Mouse (Mus musculus): ENCODE data around the gene Rpl38. TPM values are rescaled to one million over a fixed set of nuclear protein-coding genes. Genes with fewer than 3 reads are reported as not detected.
A peak's percentile ranks its signal among the peaks of the same experiment; 100 is the strongest.
"Not testable (repeated sequence)": the region's sequence is repeated elsewhere in the genome, so short reads cannot be mapped to it uniquely, and the experiment has no call there.

The Rpl38 gene
- polyA plus RNA-seq, 1 experiment from 2014 or later = 509 TPM

DNA sequence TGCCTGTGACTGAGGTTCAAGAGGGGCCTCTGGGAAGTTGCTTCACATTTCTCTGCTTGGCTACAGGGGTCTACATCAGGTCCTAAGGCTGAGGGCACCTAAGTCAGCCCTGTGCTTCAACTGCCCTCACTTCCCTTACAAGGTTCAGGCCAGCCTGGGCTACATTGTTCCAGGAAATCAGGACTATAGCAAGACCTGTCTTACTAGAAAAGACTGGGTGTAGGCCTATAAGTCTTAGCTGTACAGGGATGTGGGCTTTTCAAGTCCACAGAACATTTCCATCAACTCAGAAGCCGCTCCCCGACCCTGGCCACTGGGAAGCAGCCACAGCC, 5.4 kb downstream of the Rpl38 start:
- no peak for ATAC-seq (replicated peaks; ENCODE audit: extremely low read depth, insufficient read depth, low FRiP score)
- Histone ChIP-seq H3K4me3 (ENCODE audit: low read length) (no peak overlapping the region), H3K4me1 (ENCODE audit: control insufficient read depth, insufficient read depth, low read length) (peaks cover 34% of the 10 kb centered on the region), H3K36me3 (ENCODE audit: control insufficient read depth, insufficient read depth) (peaks cover 26% of the 10 kb centered on the region), H3K27me3 (ENCODE audit: control insufficient read depth, insufficient read depth, low read length) (no peaks in the 10 kb centered on the region), H3K9ac (ENCODE audit: low read length) (no peak overlapping the region), H3K27ac (ENCODE audit: low read length) (no peak overlapping the region), H3K4me2 (ENCODE audit: low read depth, low read length) (no peak overlapping the region), H3K9me3 (replicated peaks; ENCODE audit: control insufficient read depth, low read length) (no peaks in the 10 kb centered on the region)
- WGBS = 86% methylated on average over 2 of the region's 2 CpGs

DNA sequence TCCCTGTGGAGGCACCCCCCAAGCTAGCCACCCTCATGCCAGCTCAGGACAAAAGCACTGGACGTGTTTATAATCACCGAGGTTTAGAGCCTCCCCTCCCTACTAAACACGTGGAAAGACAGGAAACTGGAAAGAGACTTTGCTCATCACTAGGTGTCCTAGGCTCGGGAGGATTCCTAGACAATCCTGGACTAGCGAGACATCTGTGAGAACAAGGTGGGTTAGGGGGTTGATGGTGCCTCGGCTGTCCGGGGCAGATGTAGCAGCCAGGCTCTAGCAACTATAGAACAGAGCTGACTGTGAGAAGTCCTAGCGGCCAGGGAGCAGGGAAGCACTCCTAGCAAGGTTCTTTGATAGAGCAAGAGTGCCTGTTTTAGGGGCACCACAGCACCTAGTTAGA, 5.9 kb downstream of the Rpl38 start:
- H3K36me3 ChIP-seq (ENCODE audit: control insufficient read depth, insufficient read depth) = peaks cover 26% of the 10 kb centered on the region
- WGBS = 55% methylated on average over 8 of the region's 8 CpGs
- no peak overlapping the region for H3K4me3 ChIP-seq (ENCODE audit: low read length)
- no peak overlapping the region for H3K27ac ChIP-seq (ENCODE audit: low read length)
- ATAC-seq (replicated peaks; ENCODE audit: extremely low read depth, insufficient read depth, low FRiP score) = no peak
- H3K27me3 ChIP-seq (ENCODE audit: control insufficient read depth, insufficient read depth, low read length) = no peaks in the 10 kb centered on the region
- H3K9ac ChIP-seq (ENCODE audit: low read length) = no peak overlapping the region
- no peak overlapping the region for H3K4me2 ChIP-seq (ENCODE audit: low read depth, low read length)
- H3K4me1 ChIP-seq (ENCODE audit: control insufficient read depth, insufficient read depth, low read length) = peaks cover 35% of the 10 kb centered on the region
- H3K9me3 ChIP-seq (replicated peaks; ENCODE audit: control insufficient read depth, low read length) = no peaks in the 10 kb centered on the region

DNA sequence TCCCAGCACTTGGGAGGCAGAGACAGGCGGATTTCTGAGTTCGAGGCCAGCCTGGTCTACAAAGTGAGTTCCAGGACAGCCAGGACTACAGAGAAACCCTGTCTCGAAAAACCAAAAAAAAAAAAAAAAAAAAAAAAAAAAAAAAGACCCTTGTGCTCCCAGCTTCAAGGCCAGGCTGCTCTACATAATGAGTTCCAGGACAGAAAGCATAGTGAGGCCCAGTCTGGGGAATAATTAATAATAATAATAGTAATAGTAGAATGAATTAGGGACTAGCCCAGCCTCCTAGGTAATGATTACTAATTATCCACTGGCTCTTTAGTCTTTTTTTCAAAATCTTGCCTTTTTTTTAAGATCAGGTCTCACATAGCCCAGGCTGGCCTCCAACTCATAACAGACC, 6.5 kb downstream of the Rpl38 start:
- not testable (repeated sequence) for H3K27ac ChIP-seq (ENCODE audit: low read length); H3K9ac ChIP-seq (ENCODE audit: low read length); ATAC-seq (replicated peaks; ENCODE audit: extremely low read depth, insufficient read depth, low FRiP score); H3K27me3 ChIP-seq (ENCODE audit: control insufficient read depth, insufficient read depth, low read length); H3K9me3 ChIP-seq (replicated peaks; ENCODE audit: control insufficient read depth, low read length)
- 80% methylated on average over 2 of the region's 3 CpGs for WGBS
- H3K4me3 ChIP-seq (ENCODE audit: low read length) = peak overlapping the region; percentile 71
- H3K36me3 ChIP-seq (ENCODE audit: control insufficient read depth, insufficient read depth) = peaks cover 26% of the 10 kb centered on the region
- peaks cover 38% of the 10 kb centered on the region for H3K4me1 ChIP-seq (ENCODE audit: control insufficient read depth, insufficient read depth, low read length)
- H3K4me2 ChIP-seq (ENCODE audit: low read depth, low read length) = peak overlapping the region; percentile 99

DNA sequence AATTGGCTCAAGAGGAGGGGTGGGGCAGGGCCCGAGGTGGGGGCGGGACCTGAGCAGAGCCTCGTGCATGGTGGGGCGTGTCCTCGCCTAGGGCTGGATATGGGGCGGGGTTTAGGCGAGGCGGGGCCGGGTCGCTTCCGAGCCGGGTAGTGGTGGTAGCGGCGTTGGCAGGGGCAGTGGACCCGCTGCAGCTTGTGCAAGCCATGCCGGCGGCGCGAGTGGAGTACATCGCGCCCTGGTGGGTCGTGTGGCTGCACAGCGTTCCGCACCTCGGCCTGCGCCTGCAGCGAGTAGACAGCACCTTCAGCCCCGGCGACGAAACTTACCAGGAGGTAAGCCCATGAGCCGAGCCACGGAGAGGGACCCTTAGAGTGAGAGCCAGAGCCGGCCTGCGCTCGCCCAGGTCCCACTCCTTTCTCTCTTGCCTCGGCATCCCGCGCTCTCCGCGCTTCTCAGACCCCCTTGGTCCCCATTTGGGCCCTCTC, 7.1 kb downstream of the Rpl38 start, which contains the start of gene Ttyh2:
Ttyh2 (plus strand) TSS at position 91 of the 485 bp plus-strand sequence.
- peak within 1 kb of the TSS; percentile 99 for H3K4me2 ChIP-seq (ENCODE audit: low read depth, low read length)
- H3K9ac ChIP-seq (ENCODE audit: low read length) = peak within 1 kb of the TSS; percentile 82
- H3K4me3 ChIP-seq (ENCODE audit: low read length) = peak within 1 kb of the TSS; percentile 71
- no peaks in the 10 kb centered on the region for H3K27me3 ChIP-seq (ENCODE audit: control insufficient read depth, insufficient read depth, low read length)
- H3K36me3 ChIP-seq (ENCODE audit: control insufficient read depth, insufficient read depth) = peaks cover 26% of the 10 kb centered on the region
- peak within 1 kb of the TSS; percentile 55 for H3K27ac ChIP-seq (ENCODE audit: low read length)
- WGBS = under 1% methylated on average over 40 of the region's 40 CpGs
- H3K9me3 ChIP-seq (replicated peaks; ENCODE audit: control insufficient read depth, low read length) = no peaks in the 10 kb centered on the region
- peak; percentile 86 for ATAC-seq (replicated peaks; ENCODE audit: extremely low read depth, insufficient read depth, low FRiP score)
- H3K4me1 ChIP-seq (ENCODE audit: control insufficient read depth, insufficient read depth, low read length) = peaks cover 34% of the 10 kb centered on the region

DNA sequence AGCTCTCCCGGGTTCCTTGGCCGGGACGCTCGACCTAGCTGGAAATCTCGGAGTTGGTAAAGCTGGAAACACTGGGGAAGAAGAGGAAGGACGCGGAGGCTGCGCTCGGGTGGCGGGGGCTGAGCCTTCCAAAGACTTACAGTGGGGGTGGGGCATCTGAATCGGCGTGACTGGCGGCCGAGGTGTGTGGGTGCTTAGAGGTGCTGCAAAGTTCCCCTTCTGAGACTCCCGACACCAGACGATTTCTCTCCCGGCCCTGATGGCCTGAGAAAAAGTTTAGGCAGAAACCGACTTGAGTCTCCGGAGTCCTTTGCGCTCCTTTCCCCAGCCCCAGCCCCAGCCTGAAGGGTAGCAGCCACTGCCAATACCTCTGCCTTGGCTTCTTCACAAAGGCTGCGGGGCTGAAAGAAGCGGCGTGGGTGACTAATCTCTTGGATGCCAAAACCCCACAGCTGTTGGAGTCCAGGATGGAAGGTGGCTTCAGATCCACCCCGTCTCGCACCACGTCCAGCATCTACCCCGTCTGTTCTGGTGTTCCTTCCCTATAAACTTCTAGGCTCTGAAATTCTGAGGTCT, 7.6 kb downstream of the Rpl38 start:
- H3K9me3 ChIP-seq (replicated peaks; ENCODE audit: control insufficient read depth, low read length) = no peaks in the 10 kb centered on the region
- peaks cover 24% of the 10 kb centered on the region for H3K36me3 ChIP-seq (ENCODE audit: control insufficient read depth, insufficient read depth)
- 1% methylated on average over 27 of the region's 27 CpGs for WGBS
- H3K27me3 ChIP-seq (ENCODE audit: control insufficient read depth, insufficient read depth, low read length) = no peaks in the 10 kb centered on the region
- peak overlapping the region; percentile 71 for H3K4me3 ChIP-seq (ENCODE audit: low read length)
- H3K27ac ChIP-seq (ENCODE audit: low read length) = peak overlapping the region; percentile 55
- H3K4me2 ChIP-seq (ENCODE audit: low read depth, low read length) = peak overlapping the region; percentile 99
- no peak; the same call in 1 of the 2 replicates for ATAC-seq (replicated peaks; ENCODE audit: extremely low read depth, insufficient read depth, low FRiP score)
- H3K9ac ChIP-seq (ENCODE audit: low read length) = peak overlapping the region; percentile 82
- H3K4me1 ChIP-seq (ENCODE audit: control insufficient read depth, insufficient read depth, low read length) = peaks cover 29% of the 10 kb centered on the region

DNA sequence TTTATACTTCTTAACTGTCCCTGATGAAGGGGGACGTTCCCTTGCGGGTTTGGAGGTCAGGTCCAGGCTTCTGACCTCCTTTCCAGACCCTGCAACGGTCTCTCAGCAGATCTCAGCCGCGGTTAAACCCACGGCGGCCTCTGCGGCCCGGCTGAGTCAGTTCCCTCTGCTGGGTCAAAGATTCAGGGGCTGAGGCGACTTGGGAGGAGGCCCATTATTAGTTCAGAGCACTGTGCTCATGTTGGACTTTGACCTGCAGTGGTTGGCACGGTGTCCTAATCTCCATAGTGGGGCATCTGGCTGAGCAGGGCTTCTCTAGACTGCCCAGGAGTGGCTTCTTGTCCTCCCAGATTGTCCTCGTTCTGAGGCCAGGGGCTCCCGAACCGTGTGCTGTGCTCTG, 8.1 kb downstream of the Rpl38 start:
- peak overlapping the region; percentile 71 for H3K4me3 ChIP-seq (ENCODE audit: low read length)
- 10% methylated on average over 14 of the region's 14 CpGs for WGBS
- no peak overlapping the region for H3K27ac ChIP-seq (ENCODE audit: low read length)
- no peaks in the 10 kb centered on the region for H3K27me3 ChIP-seq (ENCODE audit: control insufficient read depth, insufficient read depth, low read length)
- no peak for ATAC-seq (replicated peaks; ENCODE audit: extremely low read depth, insufficient read depth, low FRiP score)
- peaks cover 28% of the 10 kb centered on the region for H3K4me1 ChIP-seq (ENCODE audit: control insufficient read depth, insufficient read depth, low read length)
- H3K9ac ChIP-seq (ENCODE audit: low read length) = peak overlapping the region; percentile 82
- peaks cover 20% of the 10 kb centered on the region for H3K36me3 ChIP-seq (ENCODE audit: control insufficient read depth, insufficient read depth)
- peak overlapping the region; percentile 99 for H3K4me2 ChIP-seq (ENCODE audit: low read depth, low read length)
- H3K9me3 ChIP-seq (replicated peaks; ENCODE audit: control insufficient read depth, low read length) = no peaks in the 10 kb centered on the region

DNA sequence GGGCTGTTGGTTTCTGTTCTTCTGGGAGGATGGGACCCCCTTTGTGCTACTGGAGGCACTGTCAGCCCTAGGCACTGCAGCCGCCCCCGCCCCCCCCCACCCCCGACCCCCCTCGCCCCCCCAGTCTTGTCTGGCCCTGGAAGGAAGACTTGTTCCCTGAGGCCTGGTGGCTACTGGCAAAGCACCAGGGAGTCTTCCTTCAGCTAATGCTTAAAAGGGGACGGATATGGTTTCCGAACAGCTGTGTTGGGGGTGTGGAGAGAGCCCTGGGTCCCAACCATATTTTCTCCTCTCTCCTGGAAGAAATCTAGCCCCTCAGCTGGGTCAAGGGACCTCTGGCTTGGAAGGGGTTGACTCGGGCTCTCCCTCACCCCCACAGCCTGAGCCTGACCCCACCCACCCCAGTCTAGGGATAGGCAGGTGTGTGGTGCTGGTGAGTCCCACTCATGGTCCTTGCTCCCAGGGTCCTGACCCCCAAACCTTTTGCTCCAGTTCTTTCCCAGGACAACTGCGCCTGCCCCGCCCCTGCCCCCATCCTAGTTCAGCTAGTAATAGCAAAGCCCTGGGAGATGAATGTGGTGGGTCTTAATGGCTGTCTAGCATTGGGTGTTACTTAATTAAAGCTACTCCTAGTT, 8.7 kb downstream of the Rpl38 start:
- H3K27ac ChIP-seq (ENCODE audit: low read length) = no peak overlapping the region

DNA sequence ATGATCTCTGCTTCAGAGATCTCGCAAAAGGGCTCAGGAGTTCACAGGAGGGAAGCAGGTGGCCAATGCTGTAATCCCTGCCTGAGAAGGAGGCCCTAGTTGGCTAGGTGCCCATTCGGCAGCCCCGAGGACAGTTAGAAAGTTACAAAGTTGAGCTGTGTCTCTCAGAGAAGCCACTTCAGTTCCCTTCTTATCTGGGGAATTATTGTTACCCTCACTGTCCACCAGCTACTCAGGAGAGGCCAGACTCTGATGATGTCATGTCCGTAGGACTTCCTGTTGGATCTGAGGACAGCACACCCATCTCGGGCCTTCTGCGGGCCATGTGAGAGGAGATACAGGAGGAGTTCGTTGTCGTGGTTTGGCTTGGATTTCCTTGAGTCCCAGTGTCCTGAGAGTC, 11.3 kb downstream of the Rpl38 start:
- no peaks in the 10 kb centered on the region for H3K9me3 ChIP-seq (replicated peaks; ENCODE audit: control insufficient read depth, low read length)
- H3K4me3 ChIP-seq (ENCODE audit: low read length) = no peak overlapping the region
- H3K27ac ChIP-seq (ENCODE audit: low read length) = peak overlapping the region; percentile 69
- no peaks in the 10 kb centered on the region for H3K27me3 ChIP-seq (ENCODE audit: control insufficient read depth, insufficient read depth, low read length)
- no peaks in the 10 kb centered on the region for H3K36me3 ChIP-seq (ENCODE audit: control insufficient read depth, insufficient read depth)
- no peak for ATAC-seq (replicated peaks; ENCODE audit: extremely low read depth, insufficient read depth, low FRiP score)
- WGBS = 25% methylated on average over 8 of the region's 8 CpGs
- peaks cover 28% of the 10 kb centered on the region for H3K4me1 ChIP-seq (ENCODE audit: control insufficient read depth, insufficient read depth, low read length)
- peak overlapping the region; percentile 50; the same call in 1 of the 2 replicates for H3K9ac ChIP-seq (ENCODE audit: low read length)
- no peak overlapping the region for H3K4me2 ChIP-seq (ENCODE audit: low read depth, low read length)

More for the DNA sequence above, 8.7 kb downstream of the Rpl38 start:
- H3K4me3 ChIP-seq (ENCODE audit: low read length) = peak overlapping the region; percentile 71
- peaks cover 14% of the 10 kb centered on the region for H3K36me3 ChIP-seq (ENCODE audit: control insufficient read depth, insufficient read depth)
- H3K4me2 ChIP-seq (ENCODE audit: low read depth, low read length) = peak overlapping the region; percentile 99
- WGBS = 49% methylated on average over 9 of the region's 9 CpGs
- H3K4me1 ChIP-seq (ENCODE audit: control insufficient read depth, insufficient read depth, low read length) = peaks cover 28% of the 10 kb centered on the region
- H3K27me3 ChIP-seq (ENCODE audit: control insufficient read depth, insufficient read depth, low read length) = no peaks in the 10 kb centered on the region
- no peak for ATAC-seq (replicated peaks; ENCODE audit: extremely low read depth, insufficient read depth, low FRiP score)
- H3K9ac ChIP-seq (ENCODE audit: low read length) = peak overlapping the region; percentile 82
- no peaks in the 10 kb centered on the region for H3K9me3 ChIP-seq (replicated peaks; ENCODE audit: control insufficient read depth, low read length)

DNA sequence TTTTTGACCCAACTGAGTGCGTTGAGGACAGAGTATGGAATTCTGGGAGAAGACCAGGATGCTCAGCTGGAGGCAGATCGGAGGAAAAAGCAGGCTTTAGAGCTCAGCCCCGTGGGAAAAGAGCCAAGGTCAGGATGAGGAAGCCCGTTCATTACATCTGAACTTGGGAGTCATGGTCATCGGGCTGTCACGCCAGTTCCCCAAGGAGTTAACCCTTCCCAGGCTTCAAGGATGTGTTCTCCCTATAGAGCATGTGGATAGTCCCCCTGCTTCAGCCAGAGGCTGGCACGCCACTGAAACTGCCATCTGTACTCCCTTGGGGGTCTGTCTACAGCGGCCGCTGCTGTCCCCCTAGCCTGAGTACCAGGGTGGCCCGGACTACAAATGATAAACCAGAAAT, 12.0 kb downstream of the Rpl38 start:
- Histone ChIP-seq H3K27me3 (ENCODE audit: control insufficient read depth, insufficient read depth, low read length) (no peaks in the 10 kb centered on the region), H3K27ac (ENCODE audit: low read length) (0 out of 2 replicates have a peak overlapping the region, but pooled peaks have one; percentile 23), H3K4me2 (ENCODE audit: low read depth, low read length) (no peak overlapping the region), H3K4me1 (ENCODE audit: control insufficient read depth, insufficient read depth, low read length) (peaks cover 32% of the 10 kb centered on the region), H3K9me3 (replicated peaks; ENCODE audit: control insufficient read depth, low read length) (no peaks in the 10 kb centered on the region), H3K9ac (ENCODE audit: low read length) (no peak overlapping the region), H3K4me3 (ENCODE audit: low read length) (no peak overlapping the region), H3K36me3 (ENCODE audit: control insufficient read depth, insufficient read depth) (no peaks in the 10 kb centered on the region)
- WGBS = 64% methylated on average over 10 of the region's 10 CpGs
- no peak for ATAC-seq (replicated peaks; ENCODE audit: extremely low read depth, insufficient read depth, low FRiP score)
